Mouse (Mus musculus): Measurements from ENCODE around the gene Rpgrip1l.

Gene Rpgrip1l

GRCm38 (mm10) chr8:91312835-91313832 is at the start of gene Rpgrip1l, which contains the start of gene Fto:
Gene Rpgrip1l (minus strand): TSS chr8:91313262.
Gene Fto (plus strand): TSS chr8:91313525.
- DNase-seq, result peak; percentile 99

- no peak for DNase-seq
Observed at GRCm38 (mm10) chr8:91360644-91361357, 47.7 kb upstream of the Rpgrip1l start.

- DNase-seq, result no peak
Observed at GRCm38 (mm10) chr8:91359511-91359910, 46.4 kb upstream of the Rpgrip1l start.

- DNase-seq, result no peak
Observed at GRCm38 (mm10) chr8:91358016-91358415, 45.0 kb upstream of the Rpgrip1l start.

GRCm38 (mm10) chr8:91357493-91358014 is 44.5 kb upstream of the Rpgrip1l start:
- no peak for DNase-seq

- DNase-seq, result no peak
Observed at GRCm38 (mm10) chr8:91355956-91356699, 43.1 kb upstream of the Rpgrip1l start.

GRCm38 (mm10) chr8:91355301-91355905 is 42.3 kb upstream of the Rpgrip1l start:
- no peak for DNase-seq

GRCm38 (mm10) chr8:91353907-91354306 is 40.8 kb upstream of the Rpgrip1l start:
- no peak for DNase-seq

- DNase-seq, result no peak
Observed at GRCm38 (mm10) chr8:91353062-91353461, 40.0 kb upstream of the Rpgrip1l start.

- DNase-seq, result no peak
Observed at GRCm38 (mm10) chr8:91352598-91352997, 39.5 kb upstream of the Rpgrip1l start.

- DNase-seq, result peak; percentile 76
Observed at GRCm38 (mm10) chr8:91350628-91351027, 37.6 kb upstream of the Rpgrip1l start.

- DNase-seq, result no peak
Observed at GRCm38 (mm10) chr8:91349816-91350215, 36.8 kb upstream of the Rpgrip1l start.

GRCm38 (mm10) chr8:91347595-91347994 is 34.5 kb upstream of the Rpgrip1l start:
- no peak for DNase-seq

- DNase-seq, result no peak
Observed at GRCm38 (mm10) chr8:91347146-91347545, 34.1 kb upstream of the Rpgrip1l start.

- DNase-seq, result no peak
Observed at GRCm38 (mm10) chr8:91344659-91345058, 31.6 kb upstream of the Rpgrip1l start.

GRCm38 (mm10) chr8:91342798-91343197 is 29.7 kb upstream of the Rpgrip1l start:
- DNase-seq, result no peak

GRCm38 (mm10) chr8:91342196-91342595 is 29.1 kb upstream of the Rpgrip1l start:
- no peak for DNase-seq

GRCm38 (mm10) chr8:91340746-91341145 is 27.7 kb upstream of the Rpgrip1l start:
- DNase-seq, result no peak

- no peak for DNase-seq
Observed at GRCm38 (mm10) chr8:91339651-91340050, 26.6 kb upstream of the Rpgrip1l start.

- DNase-seq, result peak; percentile 71
Observed at GRCm38 (mm10) chr8:91338389-91339154, 25.5 kb upstream of the Rpgrip1l start.

- no peak for DNase-seq
Observed at GRCm38 (mm10) chr8:91329461-91329850, 16.4 kb upstream of the Rpgrip1l start.
